Mouse (Mus musculus): Measurements from ENCODE around the gene Fam129b. TPM values are rescaled to one million over a fixed set of nuclear protein-coding genes. Genes with fewer than 3 reads are reported as not detected.

The Fam129b gene
- total RNA-seq, 4 experiments from 2014 or later, result 24.7 to 31.8 (median 28.4) TPM

DNA sequence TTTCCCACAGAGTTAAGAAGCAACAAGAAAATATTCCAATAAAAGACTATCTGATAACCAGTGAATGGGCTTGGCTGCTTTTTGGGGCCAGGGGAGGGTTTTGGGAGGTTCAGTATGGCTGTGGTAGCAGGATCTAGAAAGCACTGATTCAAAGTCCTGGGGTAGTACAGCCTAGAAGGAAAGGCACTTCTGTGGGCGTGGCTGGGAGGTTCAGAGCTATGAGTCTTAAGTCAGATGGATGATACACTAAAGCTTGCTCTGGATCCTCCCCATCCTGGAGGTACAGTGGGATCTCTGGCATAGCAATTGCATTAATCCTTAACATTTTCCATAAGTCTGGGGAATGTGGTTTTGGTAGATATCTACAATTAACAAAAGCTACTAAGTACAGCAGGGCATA lies 88.1 kb downstream of the Fam129b start:
- no peak for DNase-seq (ENCODE audit: low spot score in 2 of 2)

DNA sequence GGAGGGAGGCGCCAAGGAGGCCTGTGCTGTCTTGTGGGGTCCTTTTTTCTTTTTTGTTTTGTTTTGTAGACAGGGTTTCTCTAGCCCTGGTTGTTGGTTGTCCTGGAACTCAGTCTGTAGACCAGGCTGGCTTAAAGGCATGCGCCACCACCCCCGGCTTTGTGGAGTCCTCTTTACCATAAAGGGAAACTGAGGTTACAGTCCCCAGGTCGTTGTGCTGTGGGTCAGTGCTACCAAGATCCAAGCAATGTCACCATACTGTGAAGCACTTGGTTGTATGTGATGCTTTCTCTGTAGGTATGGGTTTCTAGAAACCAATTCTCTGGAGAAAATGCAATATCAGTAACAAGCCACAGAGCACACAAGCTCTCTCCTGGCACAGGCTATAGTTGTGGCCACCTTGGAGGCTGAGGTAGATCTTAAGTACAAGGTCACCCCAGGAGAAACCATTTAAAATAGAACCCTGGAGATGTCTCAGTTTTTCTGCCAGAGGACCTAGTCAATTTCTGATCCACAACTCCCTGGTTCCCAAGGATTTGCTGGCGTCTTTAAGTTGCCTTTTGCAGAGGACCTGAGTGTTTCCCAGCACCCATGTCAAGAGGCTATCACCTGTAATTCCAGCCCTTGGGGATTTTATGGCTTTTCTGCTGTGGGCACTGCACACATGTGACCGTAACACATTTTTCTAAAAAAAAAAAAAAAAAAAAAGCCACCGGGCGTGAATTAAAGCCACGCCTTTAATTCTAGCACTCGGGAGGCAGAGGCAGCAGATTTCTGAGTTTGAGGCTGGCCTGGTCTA lies 88.9 kb downstream of the Fam129b start:
- DNase-seq (ENCODE audit: low spot score in 2 of 2), result no peak

DNA sequence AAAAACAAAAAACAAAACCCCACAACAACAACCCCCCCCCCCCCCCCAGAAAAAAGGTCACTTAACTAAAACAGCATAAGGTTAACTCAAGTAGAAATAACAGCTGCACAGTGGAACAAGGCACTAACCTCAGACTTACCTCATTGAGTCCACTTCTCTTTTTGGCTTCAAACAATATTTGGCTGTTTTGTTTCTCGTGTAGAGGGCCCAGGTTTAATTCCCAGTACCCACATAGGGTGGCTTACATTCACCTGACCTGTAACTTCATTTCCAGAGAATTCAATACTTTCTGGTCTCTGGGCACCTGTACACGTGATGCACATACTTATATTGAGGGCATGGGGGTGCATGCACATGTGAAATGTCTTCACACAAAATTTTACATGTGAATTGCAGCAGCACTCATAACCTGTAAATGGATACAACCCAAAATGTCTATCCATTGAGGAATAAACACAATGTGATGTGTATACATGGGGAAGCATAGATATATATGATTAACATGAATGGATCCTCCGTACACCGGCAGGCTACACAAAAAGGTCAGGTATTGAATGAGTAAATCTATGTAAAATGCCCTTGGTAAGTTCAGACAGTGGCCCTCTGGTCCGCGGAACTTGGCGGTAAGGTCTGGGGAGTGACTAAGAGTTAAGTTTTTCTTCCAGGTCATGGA lies 89.7 kb downstream of the Fam129b start:
- no peak for DNase-seq (ENCODE audit: low spot score in 2 of 2)

DNA sequence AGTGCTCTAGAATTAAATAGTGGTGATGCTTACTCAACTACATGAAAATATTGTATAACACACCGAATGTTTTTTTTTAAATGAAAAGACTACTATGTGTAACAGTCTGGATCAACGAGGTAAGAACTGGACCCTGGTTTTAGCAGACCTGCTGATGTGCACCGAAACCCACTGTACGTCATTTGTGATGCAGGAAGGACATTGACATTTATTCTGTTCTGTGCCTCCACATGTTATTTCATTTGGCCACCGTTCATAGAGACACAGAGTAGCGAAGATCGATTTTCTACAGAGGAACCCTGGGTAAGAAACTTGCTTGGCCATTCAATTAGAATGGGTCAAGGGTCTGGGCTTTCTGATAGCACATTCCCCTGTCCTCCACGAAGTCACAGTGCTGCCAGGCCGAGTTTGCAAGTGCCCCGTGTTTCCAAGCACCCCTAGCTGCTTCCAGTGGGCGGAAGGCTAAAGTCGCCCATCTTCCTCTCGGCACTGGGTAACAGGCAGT lies 90.3 kb downstream of the Fam129b start:
- no peak for DNase-seq (ENCODE audit: low spot score in 2 of 2)

DNA sequence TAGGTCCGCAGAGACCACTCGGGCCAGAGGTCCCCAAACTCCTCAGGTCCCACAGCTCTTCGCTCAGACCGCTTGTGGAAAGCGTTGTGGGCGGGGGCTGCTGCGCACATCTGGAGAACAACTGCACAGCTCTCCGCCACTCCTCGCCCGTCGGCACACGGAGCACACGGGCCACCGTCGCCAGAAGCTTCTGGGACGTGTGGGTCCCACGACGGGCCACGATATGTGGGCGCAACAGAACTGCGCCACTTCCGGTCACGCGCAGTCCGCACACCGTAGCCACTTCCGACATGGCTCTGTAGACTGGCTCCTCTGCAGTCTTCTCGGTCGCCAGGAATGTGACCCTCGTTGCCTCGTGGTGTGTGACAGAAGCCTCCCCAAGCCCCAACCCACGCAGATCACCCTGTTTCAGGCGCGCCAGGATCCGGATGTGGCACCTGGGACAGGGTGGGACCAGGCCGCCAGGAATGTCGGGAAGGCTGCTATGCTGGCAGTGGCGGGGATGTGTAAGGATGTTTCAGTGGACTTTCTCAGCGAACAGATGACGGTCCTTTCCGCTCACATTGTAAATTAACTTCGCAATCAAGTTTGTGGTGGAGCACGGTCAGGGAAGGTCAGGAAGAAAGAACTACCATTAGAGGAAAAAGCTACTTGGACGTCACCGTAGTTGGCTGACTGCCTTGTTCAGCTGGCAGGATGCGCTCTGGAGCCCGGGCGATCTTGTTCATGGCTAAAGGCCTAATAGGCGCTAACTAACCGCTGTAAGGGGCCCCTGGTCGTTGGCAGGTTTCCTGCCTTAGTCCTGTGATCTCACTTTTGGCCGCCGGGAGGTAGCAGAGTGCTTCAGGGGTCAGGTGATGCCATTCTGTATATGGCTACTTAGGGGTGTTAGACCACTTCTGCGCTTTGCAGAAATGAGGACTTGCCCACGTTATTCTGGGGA lies 91.0 kb downstream of the Fam129b start:
- DNase-seq (ENCODE audit: low spot score in 2 of 2), result peak; percentile 84 to 88

DNA sequence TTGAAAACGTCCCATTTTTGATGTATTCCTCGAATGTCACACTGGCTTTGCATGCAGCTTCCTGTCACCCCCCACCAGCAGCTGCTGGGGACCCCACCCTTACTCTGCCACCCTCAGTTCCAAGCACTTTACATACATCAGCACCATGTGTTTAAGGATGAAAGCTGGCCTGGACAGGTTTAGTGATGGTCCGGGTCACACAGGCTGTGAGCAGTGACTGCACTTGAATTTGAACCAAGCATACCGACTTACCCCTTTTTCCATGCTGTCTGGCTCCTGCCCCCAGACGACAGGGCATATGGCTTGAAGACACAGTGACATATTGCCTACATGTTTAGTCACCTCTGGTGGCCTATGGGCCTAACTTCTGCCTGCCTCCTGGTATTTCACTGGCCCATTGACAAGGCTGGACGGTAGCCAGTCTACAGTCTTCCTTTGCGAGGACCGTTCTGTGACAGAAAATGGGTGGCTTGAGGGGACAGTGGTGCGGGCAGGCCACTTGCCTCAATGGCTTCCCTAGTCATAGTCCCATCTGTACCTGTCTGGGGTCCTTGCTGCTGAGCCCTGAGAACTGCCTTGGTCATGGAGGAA lies 92.2 kb downstream of the Fam129b start:
- peak in 1 of 2 experiments; percentile 25 for DNase-seq (ENCODE audit: low spot score in 2 of 2)

DNA sequence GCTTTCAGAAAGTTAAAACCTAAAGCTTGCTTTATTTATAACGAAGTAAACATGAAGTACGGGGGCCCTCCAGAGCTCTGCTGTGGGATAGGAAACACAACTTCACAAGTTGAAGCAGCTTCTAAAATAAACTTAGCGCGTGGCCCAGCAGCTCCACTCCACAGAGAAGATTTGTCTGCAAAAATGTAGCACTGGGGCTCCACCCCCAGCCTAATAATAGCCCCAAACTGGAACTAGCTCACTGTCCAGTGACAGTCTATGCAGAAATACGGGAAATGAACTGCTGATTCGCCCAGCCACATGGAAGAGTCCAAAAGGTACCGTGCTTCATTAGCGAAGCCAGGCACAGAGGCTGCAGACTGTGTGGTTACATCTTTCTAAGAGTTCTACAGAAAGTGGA lies 93.4 kb downstream of the Fam129b start:
- DNase-seq (ENCODE audit: low spot score in 2 of 2), result no peak

DNA sequence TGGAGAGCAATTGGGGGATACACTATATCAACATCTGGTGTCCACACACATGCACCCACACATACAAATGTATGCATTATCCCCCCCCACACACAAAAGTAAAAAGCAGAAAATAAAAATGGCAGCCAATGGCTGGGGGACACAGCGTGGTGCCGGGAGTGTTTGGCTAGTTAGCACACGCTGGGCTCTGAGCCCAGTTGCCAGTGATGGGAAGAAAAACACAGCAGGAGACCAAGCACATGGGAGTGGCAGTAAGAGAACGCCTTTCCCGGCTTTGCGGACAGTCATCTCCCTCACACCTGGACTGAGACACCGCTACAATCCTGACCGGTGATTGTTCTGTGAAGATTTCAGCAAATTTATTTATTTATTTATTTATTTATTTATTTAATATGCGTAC lies 95.3 kb downstream of the Fam129b start:
- no peak for DNase-seq (ENCODE audit: low spot score in 2 of 2)

DNA sequence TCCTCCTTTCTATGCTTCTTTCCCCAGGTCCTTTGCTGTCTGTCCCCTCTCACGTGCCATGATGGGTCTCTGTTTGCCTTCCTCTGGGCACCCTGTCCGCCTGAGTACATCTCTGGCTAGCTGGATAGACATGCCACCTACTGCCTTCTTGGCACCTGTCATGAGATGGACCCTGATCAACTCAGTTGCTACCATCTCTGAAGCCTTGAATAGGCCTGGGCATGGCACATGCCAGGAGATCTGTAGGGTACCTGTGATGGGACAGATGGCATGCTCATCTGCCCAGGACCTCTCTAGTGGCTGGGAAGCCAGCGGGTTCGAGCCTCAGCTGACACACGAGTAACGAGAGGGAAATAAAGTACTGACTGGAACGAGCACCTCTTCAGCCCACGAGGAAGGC lies 98.3 kb downstream of the Fam129b start:
- DNase-seq (ENCODE audit: low spot score in 2 of 2), result no peak

Other genes with a start within 250 kb of the Fam129b start
- gene Eng, start 229.5 kb upstream of the Fam129b start, total RNA-seq (2022), result 10 to 100 TPM; 19.5 to 22.0 (median 21.4) TPM
- gene Fpgs, start 172.0 kb upstream of the Fam129b start, total RNA-seq (2022), result 10 to 100 TPM in 1 of 4 experiments, 1 to 10 TPM in 3; 6.8 to 11.9 (median 9.1) TPM
- gene Cdk9, start 163.0 kb upstream of the Fam129b start, total RNA-seq (2022), result 100 to 1,000 TPM in 2 of 4 experiments, 10 to 100 TPM in 2; 95.8 to 114 (median 105) TPM
- gene Sh2d3c, start 155.1 kb upstream of the Fam129b start, total RNA-seq (2022), result 10 to 100 TPM; 29.5 to 37.8 (median 33.5) TPM
- gene 6330409D20Rik, start 135.1 kb upstream of the Fam129b start, total RNA-seq (2022), result 1 to 10 TPM; 2.0 to 2.8 (median 2.3) TPM
- gene Tor2a, start 118.9 kb upstream of the Fam129b start, total RNA-seq (2022), result 10 to 100 TPM; 27.7 to 32.6 (median 29.9) TPM
- under 1 TPM; 0.18 to 0.81 (median 0.53) TPM for gene Ttc16, start 100.5 kb upstream of the Fam129b start, total RNA-seq (2022)
- 1 to 10 TPM; 6.4 to 9.2 (median 7.7) TPM for gene Ptrh1, start 100.3 kb upstream of the Fam129b start, total RNA-seq (2022)
- gene Cfap157, start 91.7 kb upstream of the Fam129b start, total RNA-seq (2022), result 1 to 10 TPM in 1 of 4 experiments, under 1 TPM in 2, not detected in 1; 0.27 to 1.0 (median 0.66) TPM
- gene Stxbp1, start 28.9 kb upstream of the Fam129b start, total RNA-seq (2022), result 100 to 1,000 TPM; 883 to 958 (median 954) TPM
- 100 to 1,000 TPM; 114 to 127 (median 119) TPM for gene Rpl12, start 85.4 kb downstream of the Fam129b start, total RNA-seq (2022)
- gene Lrsam1, start 85.5 kb downstream of the Fam129b start, total RNA-seq (2022), result 10 to 100 TPM; 37.5 to 44.2 (median 38.6) TPM
- 10 to 100 TPM; 21.9 to 27.0 (median 24.9) TPM for gene Slc2a8, start 106.0 kb downstream of the Fam129b start, total RNA-seq (2022)

Measured in left cerebral cortex, adult 8-10 months (tissue).